Mouse (Mus musculus) spleen, adult 2 months (tissue): ENCODE data around the gene Map4k4. TPM values are rescaled to one million over a fixed set of nuclear protein-coding genes. Genes with fewer than 3 reads are reported as not detected.

Experiments
- DNase-seq, 2 experiments: peaks; one replicate each; pipeline versions ENCODE4 v3.0.0 to v3.0.0-alpha.2; 2012 to 2021; ENCODE audit warnings: low spot score in 2 of 2, low read depth in 1 of 2
- H3K27ac ChIP-seq: fragments of 200-500 bp; 2 replicates; pipeline ENCODE4 v1.5.1; 2012; ENCODE audit warnings: low read length, inconsistent platforms; ENCODE audit not compliant: insufficient read depth
- H3K27me3 ChIP-seq: fragments of 200-500 bp; 2 replicates; pipeline ENCODE4 v1.6.1; 2012; ENCODE audit warnings: mild to moderate bottlenecking, moderate library complexity, low read length, inconsistent platforms; ENCODE audit not compliant: control insufficient read depth, insufficient read depth
- H3K36me3 ChIP-seq: fragments of 200-500 bp; 2 replicates; pipeline ENCODE4 v1.6.1; 2012; ENCODE audit warnings: mild to moderate bottlenecking, low read length, inconsistent platforms; ENCODE audit not compliant: control insufficient read depth, insufficient read depth
- H3K4me1 ChIP-seq: fragments of 200-500 bp; 2 replicates; pipeline ENCODE4 v1.6.1; 2011; ENCODE audit warnings: inconsistent platforms; ENCODE audit not compliant: control insufficient read depth, insufficient read depth, insufficient read length
- H3K4me3 ChIP-seq: fragments of 200-500 bp; 2 replicates; pipeline ENCODE4 v1.5.1; 2011; ENCODE audit warnings: mild to moderate bottlenecking, inconsistent platforms; ENCODE audit not compliant: insufficient read depth, insufficient read length; ENCODE audit errors: extremely low read depth
- CTCF ChIP-seq: fragments of 200-500 bp; IDR thresholded peaks from 2 replicates; pipeline ENCODE4 v1.5.1; 2011; ENCODE audit warnings: mild to moderate bottlenecking, inconsistent platforms; ENCODE audit not compliant: insufficient read depth, insufficient read length, insufficient replicate concordance; ENCODE audit errors: extremely low read depth
- POLR2A ChIP-seq: fragments of 200-500 bp; IDR thresholded peaks from 2 replicates; pipeline ENCODE4 v1.6.1; 2011; ENCODE audit warnings: low read depth, low read length, inconsistent platforms
- WGBS: fragments of 180-500 bp; shearing (Covaris S2); methylation state at CpG from one replicate; pipeline ENCODE4 v1.1.7; 2018; 5-methylcytosine and 5-hydroxymethylcytosine counted together
- polyA plus RNA-seq: library from polyadenylated mRNA; depleted of rRNA; stranded (reverse); fragments of >200 nt; gene quantifications from 2 replicates; pipeline ENCODE4 v1.2.3, GENCODE M21; 2012

The Map4k4 gene
- polyA plus RNA-seq, 1 experiment: 54.3 TPM

- WGBS: 57% methylated on average over 3 of the region's 3 CpGs
- Histone ChIP-seq H3K36me3 (no peaks in the 10 kb centered on the region; the same call in 1 of the 2 replicates), H3K27me3 (no peaks in the 10 kb centered on the region), H3K4me3 (no peak overlapping the region), H3K27ac (no peak overlapping the region), H3K4me1 (peaks cover 49% of the 10 kb centered on the region; the same call in 1 of the 2 replicates)
- DNase-seq: no peak
- no peak for TF ChIP-seq CTCF
- no peak for TF ChIP-seq POLR2A
These were observed 21.3 kb downstream of the Map4k4 start for GRCm38 (mm10) chr1:39921996-39922395.

GRCm38 (mm10) chr1:39922714-39923113, 22.0 kb downstream of the Map4k4 start:
- peaks cover 46% of the 10 kb centered on the region; the same call in 1 of the 2 replicates for H3K4me1 ChIP-seq
- no peaks in the 10 kb centered on the region; the same call in 1 of the 2 replicates for H3K36me3 ChIP-seq
- peak overlapping the region; percentile 65 for H3K27ac ChIP-seq
- TF ChIP-seq CTCF (no peak), POLR2A (no peak)
- peak; percentile 54 to 55 for DNase-seq
- H3K4me3 ChIP-seq: peak overlapping the region; percentile 4; the same call in 1 of the 2 replicates
- 2% methylated on average over 8 of the region's 8 CpGs for WGBS
- no peaks in the 10 kb centered on the region for H3K27me3 ChIP-seq

- 22% methylated on average over 15 of the region's 15 CpGs for WGBS
These were observed 23.0 kb downstream of the Map4k4 start for GRCm38 (mm10) chr1:39923395-39924337.

GRCm38 (mm10) chr1:39931055-39931454, 30.3 kb downstream of the Map4k4 start:
- DNase-seq: no peak
- H3K27me3 ChIP-seq: no peaks in the 10 kb centered on the region
- no peak overlapping the region for H3K27ac ChIP-seq
- WGBS: 76% methylated on average over 7 of the region's 7 CpGs
- H3K4me1 ChIP-seq: peaks cover 19% of the 10 kb centered on the region; the same call in 1 of the 2 replicates
- H3K36me3 ChIP-seq: no peaks in the 10 kb centered on the region; the same call in 1 of the 2 replicates
- H3K4me3 ChIP-seq: no peak overlapping the region
- no peak for TF ChIP-seq POLR2A
- no peak for TF ChIP-seq CTCF

More at GRCm38 (mm10) chr1:39923395-39924337, 23.0 kb downstream of the Map4k4 start:
- Histone ChIP-seq H3K36me3 (no peaks in the 10 kb centered on the region; the same call in 1 of the 2 replicates), H3K4me1 (peaks cover 37% of the 10 kb centered on the region; the same call in 1 of the 2 replicates), H3K27me3 (no peaks in the 10 kb centered on the region), H3K4me3 (peak overlapping the region; percentile 26), H3K27ac (peak overlapping the region; percentile 65)
- no peak; the same call in 1 of the 2 replicates for TF ChIP-seq CTCF
- no peak for TF ChIP-seq POLR2A
- DNase-seq: peak in 1 of 2 experiments; percentile 41

GRCm38 (mm10) chr1:39932216-39932739, 31.6 kb downstream of the Map4k4 start:
- DNase-seq: no peak
- peaks cover 16% of the 10 kb centered on the region; the same call in 1 of the 2 replicates for H3K4me1 ChIP-seq
- TF ChIP-seq POLR2A: no peak
- TF ChIP-seq CTCF: no peak
- no peaks in the 10 kb centered on the region for H3K36me3 ChIP-seq
- H3K27me3 ChIP-seq: no peaks in the 10 kb centered on the region
- WGBS: 68% methylated on average over 9 of the region's 9 CpGs
- H3K27ac ChIP-seq: peak overlapping the region; percentile 7; the same call in 1 of the 2 replicates
- H3K4me3 ChIP-seq: no peak overlapping the region

GRCm38 (mm10) chr1:39932922-39933321, 32.2 kb downstream of the Map4k4 start:
- TF ChIP-seq POLR2A: no peak
- TF ChIP-seq CTCF: no peak
- H3K4me1 ChIP-seq: peaks cover 16% of the 10 kb centered on the region; the same call in 1 of the 2 replicates
- DNase-seq: peak in 1 of 2 experiments; percentile 34
- H3K4me3 ChIP-seq: no peak overlapping the region
- 47% methylated on average over 10 of the region's 10 CpGs for WGBS
- peak overlapping the region; percentile 7; the same call in 1 of the 2 replicates for H3K27ac ChIP-seq
- H3K27me3 ChIP-seq: no peaks in the 10 kb centered on the region
- no peaks in the 10 kb centered on the region for H3K36me3 ChIP-seq
